8 mouse cellular contexts compared by ENCODE assay signal in genomic region chr10:45485226-45485760, GRCm38 (mm10). TPM values are rescaled to one million over a fixed set of nuclear protein-coding genes. Genes with fewer than 3 reads are reported as not detected.
DNase-seq lines count a peak whose midpoint lies in the region; ATAC-seq lines count a peak whose summit lies in the region.

No protein-coding gene starts in this region.

- peak; percentile 54 for DNase-seq in embryo, embryonic 10 days (ENCODE audit: low spot score)
- DNase-seq in embryo, embryonic 11 days, result no peak
- no peak for DNase-seq in adrenal gland, adult 8-10 months
- no peak for DNase-seq in kidney, adult 8-10 months

- H3K9ac ChIP-seq in limb, embryonic 15.5 days, result no peak overlapping the region
- peak overlapping the region; percentile 61; the same call in 1 of the 2 replicates for H3K9ac ChIP-seq in stomach, embryonic 16.5 days (ENCODE audit: low read length)

- ATAC-seq in megakaryocyte, adult 5-6 weeks (ENCODE audit: poor library complexity, severe bottlenecking), result no peak
- no peak for ATAC-seq in limb, embryonic 15.5 days (ENCODE audit: insufficient number of reproducible peaks, low FRiP score, low TSS enrichment, low read depth)
- ATAC-seq in stomach, embryonic 16.5 days (ENCODE audit: insufficient read depth, low FRiP score), result no peak

- no peak overlapping the region for H3K27ac ChIP-seq in limb, embryonic 15.5 days
- H3K27ac ChIP-seq in stomach, embryonic 16.5 days (ENCODE audit: low read length), result no peak overlapping the region

- peaks cover 6% of the 10 kb centered on the region for H3K4me1 ChIP-seq in megakaryocyte, embryonic 14.5 days
- H3K4me1 ChIP-seq in limb, embryonic 15.5 days, result peaks cover 15% of the 10 kb centered on the region
- H3K4me1 ChIP-seq in stomach, embryonic 16.5 days (ENCODE audit: control insufficient read depth, insufficient read depth, low read length), result peaks cover 7% of the 10 kb centered on the region; the same call in 1 of the 2 replicates

- H3K36me3 ChIP-seq in megakaryocyte, embryonic 14.5 days (replicated peaks; ENCODE audit: low read length), result no peaks in the 10 kb centered on the region
- H3K36me3 ChIP-seq in limb, embryonic 15.5 days, result no peaks in the 10 kb centered on the region
- H3K36me3 ChIP-seq in stomach, embryonic 16.5 days (ENCODE audit: control insufficient read depth, insufficient read depth, low read length), result no peaks in the 10 kb centered on the region

- 1% methylated on average over 32 of the region's 32 CpGs for WGBS in limb, embryonic 15.5 days
- WGBS in stomach, embryonic 16.5 days, result 2% methylated on average over 32 of the region's 32 CpGs

- H3K4me2 ChIP-seq in limb, embryonic 15.5 days, result peak overlapping the region; percentile 100
- H3K4me2 ChIP-seq in stomach, embryonic 16.5 days (ENCODE audit: low read depth, low read length), result peak overlapping the region; percentile 100

- peak overlapping the region; percentile 95 for H3K4me3 ChIP-seq in megakaryocyte, embryonic 14.5 days (replicated peaks)
- H3K4me3 ChIP-seq in limb, embryonic 15.5 days, result peak overlapping the region; percentile 61
- peak overlapping the region; percentile 65 for H3K4me3 ChIP-seq in stomach, embryonic 16.5 days (replicated peaks; ENCODE audit: low read length)

- H3K9me3 ChIP-seq in megakaryocyte, embryonic 14.5 days, result no peaks in the 10 kb centered on the region
- H3K9me3 ChIP-seq in limb, embryonic 15.5 days, result no peaks in the 10 kb centered on the region
- no peaks in the 10 kb centered on the region for H3K9me3 ChIP-seq in stomach, embryonic 16.5 days (replicated peaks; ENCODE audit: control insufficient read depth, low read length)

- H3K27me3 ChIP-seq in megakaryocyte, embryonic 14.5 days (replicated peaks), result peaks cover 23% of the 10 kb centered on the region
- H3K27me3 ChIP-seq in limb, embryonic 15.5 days, result peaks cover 37% of the 10 kb centered on the region
- peaks cover 18% of the 10 kb centered on the region for H3K27me3 ChIP-seq in stomach, embryonic 16.5 days (ENCODE audit: control insufficient read depth, insufficient read depth, low read length)

RNA-seq across cellular contexts. Expression of gene Lin28b, which starts 0.9 kb away (rescaled TPM):
- 0.48 TPM in 2 replicates for polyA plus RNA-seq in megakaryocyte, embryonic 14.5 days (2012; ENCODE audit: insufficient read depth, low replicate concordance)
- total RNA-seq in megakaryocyte, adult 5-6 weeks (2015), result not detected in 2 replicates
- total RNA-seq in megakaryocyte, adult 5-6 weeks (2017), result not detected in 2 replicates
- 0.58 and 0.61 TPM in 2 replicates for polyA plus RNA-seq in limb, embryonic 15.5 days (2015; fragmentation: Nextera tagmentation; extraction: Ambion mirVana)
- 0.80 and 1.2 TPM in 2 replicates for polyA plus RNA-seq in stomach, embryonic 16.5 days (2015; fragmentation: Nextera tagmentation; extraction: Ambion mirVana)
- under 1 TPM in 1 of 4 experiments, not detected in 3; 0.06 TPM for total RNA-seq in adrenal gland, adult 8-10 months (2022)
